Mouse (Mus musculus): Measurements from ENCODE around the gene Golt1a. TPM values are rescaled to one million over a fixed set of nuclear protein-coding genes. Genes with fewer than 3 reads are reported as not detected.

Golt1a gene
- polyA plus RNA-seq, 1 experiment = not detected

- Histone ChIP-seq H3K27me3 (ENCODE audit: control insufficient read depth, insufficient read depth, low read length) (peaks cover 9% of the 10 kb centered on the region; the same call in 1 of the 2 replicates), H3K36me3 (ENCODE audit: control insufficient read depth, insufficient read depth, low read length) (no peaks in the 10 kb centered on the region), H3K4me1 (ENCODE audit: control insufficient read depth, insufficient read depth, insufficient read length) (peaks cover 15% of the 10 kb centered on the region), H3K27ac (ENCODE audit: insufficient read depth, low read length) (no peak within 1 kb of the TSS), H3K4me3 (ENCODE audit: extremely low read depth, insufficient read depth, insufficient read length) (peak within 1 kb of the TSS; percentile 58)
- DNase-seq (ENCODE audit: low read depth in 1 of 2, low spot score in 2 of 2) = peak in 1 of 2 experiments; percentile 36
- 4% methylated on average over 52 of the region's 52 CpGs for WGBS
- TF ChIP-seq CTCF (IDR thresholded peaks at IDR 0.05; ENCODE audit: extremely low read depth, insufficient read depth, insufficient read length, insufficient replicate concordance) (no peak), POLR2A (IDR thresholded peaks at IDR 0.05; ENCODE audit: low read depth, low read length) (no peak)
Observed at GRCm38 (mm10) chr1:133363276-133364021, 53.8 kb downstream of the Golt1a start, which contains the start of gene Etnk2. Etnk2 (plus strand) TSS chr1:133363572.

GRCm38 (mm10) chr1:133364022-133364630 is 54.5 kb downstream of the Golt1a start:
- H3K27ac ChIP-seq (ENCODE audit: insufficient read depth, low read length) = no peak overlapping the region
- peak overlapping the region; percentile 58; the same call in 1 of the 2 replicates for H3K4me3 ChIP-seq (ENCODE audit: extremely low read depth, insufficient read depth, insufficient read length)
- no peaks in the 10 kb centered on the region for H3K36me3 ChIP-seq (ENCODE audit: control insufficient read depth, insufficient read depth, low read length)
- 14% methylated on average over 27 of the region's 27 CpGs for WGBS
- no peak for DNase-seq (ENCODE audit: low read depth in 1 of 2, low spot score in 2 of 2)
- peaks cover 9% of the 10 kb centered on the region; the same call in 1 of the 2 replicates for H3K27me3 ChIP-seq (ENCODE audit: control insufficient read depth, insufficient read depth, low read length)
- peaks cover 15% of the 10 kb centered on the region for H3K4me1 ChIP-seq (ENCODE audit: control insufficient read depth, insufficient read depth, insufficient read length)
- TF ChIP-seq CTCF (IDR thresholded peaks at IDR 0.05; ENCODE audit: extremely low read depth, insufficient read depth, insufficient read length, insufficient replicate concordance) (no peak), POLR2A (IDR thresholded peaks at IDR 0.05; ENCODE audit: low read depth, low read length) (no peak)

GRCm38 (mm10) chr1:133364890-133365289 is 55.3 kb downstream of the Golt1a start:
- DNase-seq (ENCODE audit: low read depth in 1 of 2, low spot score in 2 of 2) = no peak
- H3K4me1 ChIP-seq (ENCODE audit: control insufficient read depth, insufficient read depth, insufficient read length) = peaks cover 15% of the 10 kb centered on the region
- WGBS = 79% methylated on average over 2 of the region's 2 CpGs
- no peak overlapping the region for H3K27ac ChIP-seq (ENCODE audit: insufficient read depth, low read length)
- H3K4me3 ChIP-seq (ENCODE audit: extremely low read depth, insufficient read depth, insufficient read length) = no peak overlapping the region
- TF ChIP-seq POLR2A (IDR thresholded peaks at IDR 0.05; ENCODE audit: low read depth, low read length) (no peak), CTCF (IDR thresholded peaks at IDR 0.05; ENCODE audit: extremely low read depth, insufficient read depth, insufficient read length, insufficient replicate concordance) (no peak)
- H3K36me3 ChIP-seq (ENCODE audit: control insufficient read depth, insufficient read depth, low read length) = no peaks in the 10 kb centered on the region
- peaks cover 9% of the 10 kb centered on the region; the same call in 1 of the 2 replicates for H3K27me3 ChIP-seq (ENCODE audit: control insufficient read depth, insufficient read depth, low read length)

GRCm38 (mm10) chr1:133366951-133367605 is 57.5 kb downstream of the Golt1a start:
- Histone ChIP-seq H3K4me3 (ENCODE audit: extremely low read depth, insufficient read depth, insufficient read length) (no peak overlapping the region), H3K4me1 (ENCODE audit: control insufficient read depth, insufficient read depth, insufficient read length) (peaks cover 15% of the 10 kb centered on the region), H3K27me3 (ENCODE audit: control insufficient read depth, insufficient read depth, low read length) (peaks cover 9% of the 10 kb centered on the region; the same call in 1 of the 2 replicates), H3K36me3 (ENCODE audit: control insufficient read depth, insufficient read depth, low read length) (no peaks in the 10 kb centered on the region), H3K27ac (ENCODE audit: insufficient read depth, low read length) (0 out of 2 replicates have a peak overlapping the region, but pooled peaks have one; percentile 10)
- no peak for DNase-seq (ENCODE audit: low read depth in 1 of 2, low spot score in 2 of 2)
- no peak for TF ChIP-seq CTCF (IDR thresholded peaks at IDR 0.05; ENCODE audit: extremely low read depth, insufficient read depth, insufficient read length, insufficient replicate concordance)
- no peak for TF ChIP-seq POLR2A (IDR thresholded peaks at IDR 0.05; ENCODE audit: low read depth, low read length)
- 60% methylated on average over 10 of the region's 10 CpGs for WGBS

- Histone ChIP-seq H3K36me3 (ENCODE audit: control insufficient read depth, insufficient read depth, low read length) (no peaks in the 10 kb centered on the region), H3K27me3 (ENCODE audit: control insufficient read depth, insufficient read depth, low read length) (peaks cover 9% of the 10 kb centered on the region; the same call in 1 of the 2 replicates), H3K4me3 (ENCODE audit: extremely low read depth, insufficient read depth, insufficient read length) (no peak overlapping the region), H3K27ac (ENCODE audit: insufficient read depth, low read length) (0 out of 2 replicates have a peak overlapping the region, but pooled peaks have one; percentile 10), H3K4me1 (ENCODE audit: control insufficient read depth, insufficient read depth, insufficient read length) (peaks cover 15% of the 10 kb centered on the region)
- no peak for TF ChIP-seq POLR2A (IDR thresholded peaks at IDR 0.05; ENCODE audit: low read depth, low read length)
- TF ChIP-seq CTCF (IDR thresholded peaks at IDR 0.05; ENCODE audit: extremely low read depth, insufficient read depth, insufficient read length, insufficient replicate concordance) = no peak
- 52% methylated on average over 11 of the region's 11 CpGs for WGBS
- DNase-seq (ENCODE audit: low read depth in 1 of 2, low spot score in 2 of 2) = no peak
Observed at GRCm38 (mm10) chr1:133367606-133368488, 58.2 kb downstream of the Golt1a start.

GRCm38 (mm10) chr1:133368644-133369043 is 59.0 kb downstream of the Golt1a start:
- peaks cover 5% of the 10 kb centered on the region; the same call in 1 of the 2 replicates for H3K27me3 ChIP-seq (ENCODE audit: control insufficient read depth, insufficient read depth, low read length)
- no peak for DNase-seq (ENCODE audit: low read depth in 1 of 2, low spot score in 2 of 2)
- peaks cover 14% of the 10 kb centered on the region for H3K4me1 ChIP-seq (ENCODE audit: control insufficient read depth, insufficient read depth, insufficient read length)
- H3K4me3 ChIP-seq (ENCODE audit: extremely low read depth, insufficient read depth, insufficient read length) = no peak overlapping the region
- no peaks in the 10 kb centered on the region for H3K36me3 ChIP-seq (ENCODE audit: control insufficient read depth, insufficient read depth, low read length)
- 78% methylated on average over 10 of the region's 10 CpGs for WGBS
- TF ChIP-seq POLR2A (IDR thresholded peaks at IDR 0.05; ENCODE audit: low read depth, low read length) (no peak), CTCF (IDR thresholded peaks at IDR 0.05; ENCODE audit: extremely low read depth, insufficient read depth, insufficient read length, insufficient replicate concordance) (no peak)
- H3K27ac ChIP-seq (ENCODE audit: insufficient read depth, low read length) = no peak overlapping the region
